Mouse (Mus musculus) right cerebral cortex, postnatal 10 days (tissue): ENCODE measurements around the gene Lsm2.

Source experiments
- DNase-seq, 2 experiments: peaks; one replicate each; pipeline ENCODE4 v3.0.0; 2021; ENCODE audit warnings: low spot score in 2 of 2

Gene Lsm2

GRCm38 (mm10) chr17:35012430-35012829 lies 30.8 kb downstream of the Lsm2 start:
- DNase-seq, result no peak

- DNase-seq, result no peak
These were observed 31.6 kb downstream of the Lsm2 start for GRCm38 (mm10) chr17:35013221-35013620.

- peak in 1 of 2 experiments; percentile 26 for DNase-seq
These were observed 33.6 kb downstream of the Lsm2 start for GRCm38 (mm10) chr17:35015296-35015695.

GRCm38 (mm10) chr17:35016376-35016775 lies 34.7 kb downstream of the Lsm2 start, which contains the start of gene Vwa7:
Gene Vwa7 (plus strand): TSS chr17:35016579.
- peak in 1 of 2 experiments; percentile 41 for DNase-seq

- no peak for DNase-seq
These were observed 35.4 kb downstream of the Lsm2 start for GRCm38 (mm10) chr17:35016791-35017705.

- DNase-seq, result no peak
These were observed 36.0 kb downstream of the Lsm2 start for GRCm38 (mm10) chr17:35017706-35018030.

GRCm38 (mm10) chr17:35018171-35018570 lies 36.5 kb downstream of the Lsm2 start:
- DNase-seq, result no peak

- DNase-seq, result peak in 1 of 2 experiments; percentile 17
These were observed 38.2 kb downstream of the Lsm2 start for GRCm38 (mm10) chr17:35019894-35020293.

GRCm38 (mm10) chr17:35020551-35020950 lies 38.9 kb downstream of the Lsm2 start:
- no peak for DNase-seq

- peak; percentile 80 to 84 for DNase-seq
These were observed 39.6 kb downstream of the Lsm2 start for GRCm38 (mm10) chr17:35021163-35021808.

- no peak for DNase-seq
These were observed 40.3 kb downstream of the Lsm2 start for GRCm38 (mm10) chr17:35021842-35022477.

GRCm38 (mm10) chr17:35022541-35023060 lies 40.9 kb downstream of the Lsm2 start:
- DNase-seq, result peak in 1 of 2 experiments; percentile 15

- no peak for DNase-seq
These were observed 41.6 kb downstream of the Lsm2 start for GRCm38 (mm10) chr17:35023221-35023620.

GRCm38 (mm10) chr17:35023756-35024155 lies 42.1 kb downstream of the Lsm2 start:
- DNase-seq, result peak; percentile 18 to 36

GRCm38 (mm10) chr17:35024261-35024660 lies 42.6 kb downstream of the Lsm2 start:
- DNase-seq, result no peak

GRCm38 (mm10) chr17:35024691-35025488 lies 43.2 kb downstream of the Lsm2 start:
- DNase-seq, result peak; percentile 29 to 36

GRCm38 (mm10) chr17:35026206-35026605 lies 44.5 kb downstream of the Lsm2 start:
- no peak for DNase-seq

- DNase-seq, result peak; percentile 78 to 80
These were observed 45.8 kb downstream of the Lsm2 start, which contains the start of gene Sapcd1 for GRCm38 (mm10) chr17:35027277-35028068. Gene Sapcd1 (minus strand): TSS chr17:35028016.

GRCm38 (mm10) chr17:35028315-35028714 lies 46.7 kb downstream of the Lsm2 start:
- DNase-seq, result no peak
